Mouse (Mus musculus) small intestine, adult 2 months (tissue): ENCODE results near the gene Slamf8. TPM values are rescaled to one million over a fixed set of nuclear protein-coding genes. Genes with fewer than 3 reads are reported as not detected.

ENCODE experiments used
- H3K27ac ChIP-seq: fragments of 200-500 bp; 2 replicates; pipeline ENCODE4 v1.5.1; 2012; ENCODE audit warnings: low read depth, low read length, control low read depth, inconsistent platforms; ENCODE audit not compliant: insufficient read depth
- H3K27me3 ChIP-seq: fragments of 200-500 bp; 2 replicates; pipeline ENCODE4 v1.6.1; 2012; ENCODE audit warnings: mild to moderate bottlenecking, moderate library complexity, low read length, inconsistent platforms; ENCODE audit not compliant: control insufficient read depth, insufficient read depth
- H3K36me3 ChIP-seq: fragments of 200-500 bp; 2 replicates; pipeline ENCODE4 v1.6.1; 2012; ENCODE audit warnings: mild to moderate bottlenecking, low read length, control low read depth, inconsistent platforms; ENCODE audit not compliant: control insufficient read depth, insufficient read depth
- H3K4me1 ChIP-seq: fragments of 200-500 bp; 2 replicates; pipeline ENCODE4 v1.6.1; 2012; ENCODE audit warnings: low read length, inconsistent platforms, mixed read lengths; ENCODE audit not compliant: control insufficient read depth, insufficient read depth, insufficient read length
- H3K4me3 ChIP-seq: fragments of 200-500 bp; 2 replicates; pipeline ENCODE4 v1.5.1; 2012; ENCODE audit warnings: low read depth, mild to moderate bottlenecking, control low read depth, inconsistent platforms, low read length, moderate library complexity
- CTCF ChIP-seq: fragments of 200-500 bp; IDR thresholded peaks from 2 replicates; pipeline ENCODE4 v1.5.1; 2012; ENCODE audit warnings: low read depth, mild to moderate bottlenecking, control low read depth, inconsistent platforms, low read length, moderate library complexity, mixed read lengths; ENCODE audit not compliant: insufficient replicate concordance, insufficient read length; ENCODE audit errors: extremely low read depth
- POLR2A ChIP-seq: fragments of 200-500 bp; IDR thresholded peaks from 2 replicates; pipeline ENCODE4 v1.6.1; 2012; ENCODE audit warnings: low read depth, mild to moderate bottlenecking, control low read depth, inconsistent platforms, low read length, moderate library complexity
- WGBS: fragments of 180-500 bp; shearing (Covaris S2); methylation state at CpG from one replicate; pipeline ENCODE4 v1.1.7; 2018; 5-methylcytosine and 5-hydroxymethylcytosine counted together
- polyA plus RNA-seq: library from polyadenylated mRNA; depleted of rRNA; stranded (reverse); fragments of >200 nt; gene quantifications from 2 replicates; pipeline ENCODE4 v1.2.3, GENCODE M21; 2012

The Slamf8 gene
- polyA plus RNA-seq, 1 experiment, result 4.4 TPM

DNA sequence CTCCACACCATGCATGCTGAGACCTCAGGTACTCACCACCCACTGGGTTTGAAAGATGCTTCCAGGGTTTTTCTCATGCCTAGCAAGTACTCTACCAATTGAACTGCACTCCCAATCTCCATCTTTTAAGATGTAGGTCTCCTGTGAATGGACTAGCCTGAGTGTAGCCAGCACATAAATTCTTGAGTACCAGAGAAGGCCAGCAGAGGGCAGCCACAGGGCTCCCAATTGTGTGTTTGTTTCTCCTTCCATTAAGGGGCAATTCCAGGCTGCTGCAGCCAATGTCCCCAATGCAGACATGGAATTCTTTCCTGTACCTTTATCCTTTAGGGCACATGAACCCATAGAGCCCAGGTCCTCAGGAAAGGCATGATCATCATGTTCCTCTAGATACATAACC is 4.1 kb upstream of the Slamf8 start:
- Histone ChIP-seq H3K27me3 (no peaks in the 10 kb centered on the region), H3K36me3 (no peaks in the 10 kb centered on the region), H3K4me3 (no peak overlapping the region), H3K27ac (no peak overlapping the region), H3K4me1 (no peaks in the 10 kb centered on the region)
- TF ChIP-seq POLR2A, result no peak
- TF ChIP-seq CTCF, result peak; percentile 47; the same call in 1 of the 2 replicates

GRCm38 (mm10) chr1:172593956-172594355 is 3.6 kb upstream of the Slamf8 start:
- TF ChIP-seq CTCF (no peak), POLR2A (no peak)
- H3K27me3 ChIP-seq, result no peaks in the 10 kb centered on the region
- 69% methylated on average over 2 of the region's 2 CpGs for WGBS
- no peaks in the 10 kb centered on the region for H3K4me1 ChIP-seq
- H3K4me3 ChIP-seq, result no peak overlapping the region
- H3K27ac ChIP-seq, result no peak overlapping the region
- H3K36me3 ChIP-seq, result no peaks in the 10 kb centered on the region

GRCm38 (mm10) chr1:172593321-172593720 is 3.0 kb upstream of the Slamf8 start:
- Histone ChIP-seq H3K36me3 (no peaks in the 10 kb centered on the region), H3K27me3 (no peaks in the 10 kb centered on the region), H3K4me3 (no peak overlapping the region), H3K27ac (no peak overlapping the region), H3K4me1 (no peaks in the 10 kb centered on the region)
- TF ChIP-seq CTCF, result no peak
- no peak for TF ChIP-seq POLR2A
- 73% methylated on average over 3 of the region's 3 CpGs for WGBS

GRCm38 (mm10) chr1:172585612-172586567 is 4.5 kb downstream of the Slamf8 start:
- no peaks in the 10 kb centered on the region for H3K36me3 ChIP-seq
- H3K27ac ChIP-seq, result no peak overlapping the region
- H3K27me3 ChIP-seq, result no peaks in the 10 kb centered on the region; the same call in 1 of the 2 replicates
- H3K4me3 ChIP-seq, result no peak overlapping the region
- TF ChIP-seq POLR2A, result no peak
- TF ChIP-seq CTCF, result no peak
- WGBS, result 30% methylated on average over 26 of the region's 26 CpGs
- no peaks in the 10 kb centered on the region for H3K4me1 ChIP-seq

DNA sequence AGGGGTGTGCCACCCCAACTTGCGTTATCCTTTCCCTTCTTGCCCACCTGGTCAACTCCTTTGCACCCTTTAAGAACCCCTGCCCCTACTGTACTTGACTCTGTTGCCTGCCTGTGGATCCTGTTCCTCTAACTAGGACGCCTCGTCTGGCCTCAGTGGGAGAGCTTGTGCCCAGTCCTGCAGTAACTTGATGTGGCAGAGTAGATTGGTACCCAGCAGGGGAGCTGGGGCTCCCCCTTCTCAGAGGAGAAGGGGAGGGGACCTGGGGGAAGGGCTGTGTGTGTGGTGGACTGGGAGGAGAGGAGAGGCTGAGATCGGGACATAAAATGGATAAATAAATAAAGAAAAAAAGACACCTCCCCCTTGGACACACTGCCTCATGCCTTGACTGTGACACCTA is 5.3 kb downstream of the Slamf8 start:
- no peaks in the 10 kb centered on the region; the same call in 1 of the 2 replicates for H3K27me3 ChIP-seq
- H3K4me3 ChIP-seq, result no peak overlapping the region
- no peaks in the 10 kb centered on the region for H3K36me3 ChIP-seq
- H3K27ac ChIP-seq, result no peak overlapping the region
- 45% methylated on average over 4 of the region's 4 CpGs for WGBS
- H3K4me1 ChIP-seq, result no peaks in the 10 kb centered on the region
- TF ChIP-seq CTCF, result no peak
- no peak for TF ChIP-seq POLR2A

DNA sequence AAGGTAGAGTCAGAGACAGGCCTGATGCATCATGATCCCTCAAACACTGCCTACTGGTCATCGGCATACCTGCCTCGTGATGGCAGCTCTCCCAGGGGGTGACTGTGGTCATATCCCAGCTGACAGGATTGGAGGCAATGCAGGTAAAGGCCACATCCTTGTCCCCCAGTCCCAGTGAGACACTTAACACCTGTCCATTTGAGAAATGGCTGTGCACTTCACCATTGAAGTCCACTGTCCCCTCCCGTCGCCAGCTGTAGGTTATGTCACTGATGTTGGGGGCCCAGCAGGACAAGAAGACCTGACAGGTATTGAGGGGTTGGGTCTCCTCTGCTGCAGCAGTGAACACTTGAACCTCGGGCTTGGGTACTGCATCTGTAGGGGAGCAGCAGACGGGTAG is 6.1 kb downstream of the Slamf8 start:
- no peaks in the 10 kb centered on the region for H3K4me1 ChIP-seq
- H3K4me3 ChIP-seq, result no peak overlapping the region
- H3K27ac ChIP-seq, result no peak overlapping the region
- WGBS, result 76% methylated on average over 6 of the region's 6 CpGs
- no peak for TF ChIP-seq CTCF
- no peak for TF ChIP-seq POLR2A
- no peaks in the 10 kb centered on the region; the same call in 1 of the 2 replicates for H3K27me3 ChIP-seq
- H3K36me3 ChIP-seq, result no peaks in the 10 kb centered on the region

- Histone ChIP-seq H3K4me3 (no peak overlapping the region), H3K4me1 (no peaks in the 10 kb centered on the region), H3K27me3 (no peaks in the 10 kb centered on the region; the same call in 1 of the 2 replicates), H3K36me3 (no peaks in the 10 kb centered on the region), H3K27ac (no peak overlapping the region)
- 83% methylated on average over 8 of the region's 8 CpGs for WGBS
- TF ChIP-seq CTCF (no peak), POLR2A (no peak)
Observed at GRCm38 (mm10) chr1:172582436-172582835, 7.9 kb downstream of the Slamf8 start.
